Mouse (Mus musculus): ENCODE measurements around the gene Ints6. TPM values are rescaled to one million over a fixed set of nuclear protein-coding genes. Genes with fewer than 3 reads are reported as not detected.

Ints6 gene
- polyA plus RNA-seq, 1 experiment from 2014 or later: 24.5 TPM

DNA sequence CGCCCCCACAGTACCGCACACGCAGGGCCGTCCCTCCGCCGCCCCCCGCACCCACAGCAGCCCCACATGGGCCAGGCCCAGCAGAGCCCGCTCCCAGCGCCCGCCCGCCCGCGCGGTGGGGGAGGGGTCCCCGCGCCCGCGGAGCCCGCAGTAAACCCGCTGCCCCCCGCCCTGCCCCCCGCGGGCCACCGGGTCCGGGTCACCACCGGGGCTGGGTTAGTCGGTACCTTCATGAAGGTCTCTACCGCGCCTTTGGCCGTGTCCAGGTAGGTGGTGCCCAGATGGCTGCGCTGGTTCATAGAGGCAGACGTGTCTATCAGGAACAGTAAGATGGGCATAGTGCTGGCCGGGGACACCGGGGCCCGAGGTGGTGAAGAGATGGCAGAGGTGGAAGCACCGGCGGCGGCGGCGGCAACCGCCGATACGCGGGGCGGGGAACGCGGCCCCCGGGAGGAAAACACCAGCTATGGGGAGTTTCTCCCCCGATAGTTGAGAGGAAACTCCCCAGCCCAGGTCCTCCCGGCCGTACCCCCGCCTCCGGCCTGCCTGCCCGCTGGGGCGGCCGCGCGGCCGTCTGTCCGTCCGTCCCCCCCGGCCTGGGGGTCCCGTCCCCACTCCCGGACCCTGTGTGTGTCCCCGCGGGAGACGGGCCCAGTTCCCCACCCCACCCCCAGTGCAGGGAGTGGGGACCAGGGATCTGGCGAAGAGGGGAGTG is 491 bp downstream of the Ints6 start:
- H3K4me3 ChIP-seq (ENCODE audit: low read depth, low read length): peak overlapping the region; percentile 76
- H3K9me3 ChIP-seq (ENCODE audit: control insufficient read depth, low read length): no peaks in the 10 kb centered on the region
- no peaks in the 10 kb centered on the region for H3K4me1 ChIP-seq (replicated peaks; ENCODE audit: control insufficient read depth, insufficient read depth, low read length)
- no peaks in the 10 kb centered on the region for H3K36me3 ChIP-seq (ENCODE audit: control insufficient read depth, insufficient read depth, low read length)
- ATAC-seq (ENCODE audit: low FRiP score): peak; percentile 58
- H3K27ac ChIP-seq (ENCODE audit: low read depth, low read length): peak overlapping the region; percentile 95
- H3K27me3 ChIP-seq (ENCODE audit: control insufficient read depth, insufficient read depth, low read length): no peaks in the 10 kb centered on the region
- under 1% methylated on average over 52 of the region's 68 CpGs for WGBS
- peak overlapping the region; percentile 89 for H3K9ac ChIP-seq (ENCODE audit: low read depth, low read length)
- DNase-seq (ENCODE audit: low spot score): peak; percentile 70
- peak overlapping the region; percentile 73 for H3K4me2 ChIP-seq (replicated peaks; ENCODE audit: low read depth, low read length)

DNA sequence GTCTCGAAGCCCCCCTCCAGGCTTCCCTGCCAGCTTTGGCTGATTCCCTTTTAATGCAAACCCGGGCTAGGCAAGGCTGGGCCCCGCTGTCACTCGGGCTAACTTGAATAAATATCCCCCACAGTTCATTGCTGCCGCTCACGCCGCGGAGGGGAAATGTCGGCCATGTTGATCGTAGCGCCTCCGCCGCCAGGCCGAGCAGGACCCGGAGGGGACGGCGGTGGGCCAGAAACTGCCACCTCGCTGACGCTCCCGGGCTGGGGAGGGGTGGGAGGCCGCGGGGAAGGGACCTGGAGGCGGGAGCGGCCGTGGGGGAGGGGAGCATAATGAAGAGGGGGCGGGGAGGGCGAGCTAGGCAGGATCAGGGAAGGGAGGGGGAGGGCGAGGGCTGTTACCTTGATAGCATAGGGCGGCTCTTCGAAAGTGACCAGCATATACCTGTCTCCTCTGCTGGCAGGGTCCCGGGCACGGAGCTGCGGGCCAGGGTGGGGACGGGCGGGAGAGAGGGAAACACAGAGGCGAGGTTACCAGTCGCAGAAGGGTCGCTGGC is 1.1 kb downstream of the Ints6 start:
- under 1% methylated on average over 29 of the region's 38 CpGs for WGBS
- no peaks in the 10 kb centered on the region for H3K36me3 ChIP-seq (ENCODE audit: control insufficient read depth, insufficient read depth, low read length)
- peak; percentile 63 for ATAC-seq (ENCODE audit: low FRiP score)
- peak overlapping the region; percentile 76 for H3K4me3 ChIP-seq (ENCODE audit: low read depth, low read length)
- H3K4me2 ChIP-seq (replicated peaks; ENCODE audit: low read depth, low read length): peak overlapping the region; percentile 73
- H3K4me1 ChIP-seq (replicated peaks; ENCODE audit: control insufficient read depth, insufficient read depth, low read length): no peaks in the 10 kb centered on the region
- DNase-seq (ENCODE audit: low spot score): peak; percentile 81
- no peaks in the 10 kb centered on the region for H3K9me3 ChIP-seq (ENCODE audit: control insufficient read depth, low read length)
- H3K9ac ChIP-seq (ENCODE audit: low read depth, low read length): peak overlapping the region; percentile 89
- H3K27ac ChIP-seq (ENCODE audit: low read depth, low read length): peak overlapping the region; percentile 95
- H3K27me3 ChIP-seq (ENCODE audit: control insufficient read depth, insufficient read depth, low read length): no peaks in the 10 kb centered on the region

DNA sequence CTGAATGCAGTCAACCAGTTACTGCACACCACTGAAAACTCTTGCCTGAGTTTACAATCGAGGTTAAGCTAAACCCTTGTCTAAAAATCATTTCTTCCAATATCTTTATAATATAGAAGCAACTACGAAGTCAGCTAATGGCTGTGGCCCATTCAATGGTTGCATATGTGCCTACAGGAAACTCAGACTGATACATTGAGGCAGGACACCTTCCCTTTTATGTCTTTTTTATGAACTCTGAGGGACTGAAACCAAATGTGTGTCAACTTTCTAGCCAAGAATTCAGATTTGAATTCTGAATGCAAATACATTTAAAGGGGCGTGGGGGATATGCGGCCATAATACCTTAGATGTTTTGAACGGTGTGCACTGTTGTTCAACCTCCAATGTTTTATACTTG is 2.3 kb downstream of the Ints6 start:
- Histone ChIP-seq H3K27ac (ENCODE audit: low read depth, low read length) (no peak overlapping the region), H3K4me2 (replicated peaks; ENCODE audit: low read depth, low read length) (no peak overlapping the region), H3K9me3 (ENCODE audit: control insufficient read depth, low read length) (no peaks in the 10 kb centered on the region), H3K4me1 (replicated peaks; ENCODE audit: control insufficient read depth, insufficient read depth, low read length) (no peaks in the 10 kb centered on the region), H3K27me3 (ENCODE audit: control insufficient read depth, insufficient read depth, low read length) (no peaks in the 10 kb centered on the region), H3K9ac (ENCODE audit: low read depth, low read length) (no peak overlapping the region), H3K4me3 (ENCODE audit: low read depth, low read length) (no peak overlapping the region), H3K36me3 (ENCODE audit: control insufficient read depth, insufficient read depth, low read length) (no peaks in the 10 kb centered on the region)
- DNase-seq (ENCODE audit: low spot score) (no peak), ATAC-seq (ENCODE audit: low FRiP score) (no peak)
- 94% methylated on average over 5 of the region's 5 CpGs for WGBS

DNA sequence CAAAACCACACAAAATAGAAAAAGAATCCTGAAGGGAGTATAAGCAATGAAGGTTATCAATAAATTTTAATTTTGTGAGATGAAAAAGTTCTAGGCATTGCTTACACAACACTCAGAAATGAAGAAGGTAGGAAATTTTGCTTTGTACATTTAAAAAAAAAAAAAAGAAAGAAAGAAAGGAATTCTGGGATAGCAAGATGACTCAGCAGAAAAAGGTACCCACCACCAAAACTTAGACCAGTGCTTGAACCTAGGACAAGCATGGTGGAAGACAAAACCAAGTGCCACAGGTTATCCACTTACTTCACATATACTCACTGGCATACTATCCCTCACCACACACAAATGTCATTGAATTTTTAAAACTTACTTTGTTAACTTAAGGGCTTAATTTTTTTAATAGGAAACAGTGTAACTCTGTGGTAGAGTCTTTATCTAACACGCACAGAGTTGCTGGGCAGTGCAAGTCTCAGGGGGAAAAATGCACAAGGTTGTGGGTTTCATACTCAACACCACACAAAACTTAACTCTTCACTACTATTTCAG is 5.8 kb downstream of the Ints6 start:
- Histone ChIP-seq H3K27me3 (ENCODE audit: control insufficient read depth, insufficient read depth, low read length) (no peaks in the 10 kb centered on the region), H3K4me3 (ENCODE audit: low read depth, low read length) (no peak overlapping the region), H3K4me1 (replicated peaks; ENCODE audit: control insufficient read depth, insufficient read depth, low read length) (no peaks in the 10 kb centered on the region), H3K27ac (ENCODE audit: low read depth, low read length) (no peak overlapping the region), H3K9me3 (ENCODE audit: control insufficient read depth, low read length) (no peaks in the 10 kb centered on the region), H3K4me2 (replicated peaks; ENCODE audit: low read depth, low read length) (no peak overlapping the region), H3K36me3 (ENCODE audit: control insufficient read depth, insufficient read depth, low read length) (no peaks in the 10 kb centered on the region), H3K9ac (ENCODE audit: low read depth, low read length) (no peak overlapping the region)
- ATAC-seq (ENCODE audit: low FRiP score): no peak
- 100% methylated on average over 1 of the region's 1 CpGs for WGBS
- no peak for DNase-seq (ENCODE audit: low spot score)

DNA sequence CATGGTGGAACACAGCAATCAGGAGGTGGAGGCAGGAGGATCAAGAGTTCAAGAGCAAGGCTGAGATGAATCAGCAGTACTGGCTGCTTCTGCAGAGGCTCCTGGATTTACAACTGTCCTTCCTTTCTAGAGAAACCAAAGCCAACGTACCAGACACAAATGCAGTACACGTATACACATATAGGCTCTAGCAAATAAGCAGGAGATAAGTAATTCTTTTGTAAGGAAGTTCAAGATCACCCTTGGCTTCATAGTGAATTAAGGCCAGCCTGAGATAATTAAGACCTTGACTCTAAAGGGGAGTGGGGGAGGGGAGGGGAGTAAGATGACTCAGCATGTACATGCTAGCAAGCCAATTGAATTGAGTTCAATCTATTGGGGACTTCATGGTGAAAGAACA is 9.5 kb downstream of the Ints6 start:
- no peaks in the 10 kb centered on the region for H3K36me3 ChIP-seq (ENCODE audit: control insufficient read depth, insufficient read depth, low read length)
- ATAC-seq (ENCODE audit: low FRiP score) (no peak), DNase-seq (ENCODE audit: low spot score) (no peak)
- no peak overlapping the region for H3K4me3 ChIP-seq (ENCODE audit: low read depth, low read length)
- no peaks in the 10 kb centered on the region for H3K9me3 ChIP-seq (ENCODE audit: control insufficient read depth, low read length)
- no peak overlapping the region for H3K4me2 ChIP-seq (replicated peaks; ENCODE audit: low read depth, low read length)
- H3K27ac ChIP-seq (ENCODE audit: low read depth, low read length): no peak overlapping the region
- 87% methylated on average over 2 of the region's 2 CpGs for WGBS
- no peaks in the 10 kb centered on the region for H3K4me1 ChIP-seq (replicated peaks; ENCODE audit: control insufficient read depth, insufficient read depth, low read length)
- H3K27me3 ChIP-seq (ENCODE audit: control insufficient read depth, insufficient read depth, low read length): no peaks in the 10 kb centered on the region
- H3K9ac ChIP-seq (ENCODE audit: low read depth, low read length): no peak overlapping the region

DNA sequence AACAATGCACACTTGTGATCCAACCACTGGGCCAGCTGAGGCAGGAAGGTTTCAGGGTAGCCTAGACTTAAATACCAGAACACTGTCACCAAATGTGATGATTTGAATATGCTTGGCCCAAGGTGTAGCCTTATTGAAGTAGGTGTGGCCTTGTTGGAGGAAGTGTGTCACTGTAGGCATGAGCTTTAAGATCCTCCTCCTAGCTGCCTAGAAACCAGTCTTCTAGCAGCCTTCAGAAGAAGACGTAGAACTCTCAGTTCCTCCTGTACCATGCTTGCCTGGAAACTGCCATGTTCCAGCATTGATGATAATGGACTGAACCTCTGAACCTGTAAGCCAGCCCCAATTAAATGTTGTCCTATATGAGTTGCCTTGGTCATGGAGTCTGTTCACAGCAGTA is 25.3 kb downstream of the Ints6 start:
- DNase-seq (ENCODE audit: low spot score): no peak
- WGBS: 88% methylated on average over 1 of the region's 1 CpGs
- H3K9ac ChIP-seq (ENCODE audit: low read depth, low read length): no peak overlapping the region
- 0 out of 2 replicates have a peak, but pooled peaks cover 3% of the 10 kb centered on the region for H3K36me3 ChIP-seq (ENCODE audit: control insufficient read depth, insufficient read depth, low read length)
- H3K9me3 ChIP-seq (ENCODE audit: control insufficient read depth, low read length): no peaks in the 10 kb centered on the region
- H3K4me1 ChIP-seq (replicated peaks; ENCODE audit: control insufficient read depth, insufficient read depth, low read length): no peaks in the 10 kb centered on the region
- ATAC-seq (ENCODE audit: low FRiP score): no peak
- H3K4me2 ChIP-seq (replicated peaks; ENCODE audit: low read depth, low read length): no peak overlapping the region
- no peak overlapping the region for H3K4me3 ChIP-seq (ENCODE audit: low read depth, low read length)
- H3K27ac ChIP-seq (ENCODE audit: low read depth, low read length): no peak overlapping the region
- no peaks in the 10 kb centered on the region for H3K27me3 ChIP-seq (ENCODE audit: control insufficient read depth, insufficient read depth, low read length)

DNA sequence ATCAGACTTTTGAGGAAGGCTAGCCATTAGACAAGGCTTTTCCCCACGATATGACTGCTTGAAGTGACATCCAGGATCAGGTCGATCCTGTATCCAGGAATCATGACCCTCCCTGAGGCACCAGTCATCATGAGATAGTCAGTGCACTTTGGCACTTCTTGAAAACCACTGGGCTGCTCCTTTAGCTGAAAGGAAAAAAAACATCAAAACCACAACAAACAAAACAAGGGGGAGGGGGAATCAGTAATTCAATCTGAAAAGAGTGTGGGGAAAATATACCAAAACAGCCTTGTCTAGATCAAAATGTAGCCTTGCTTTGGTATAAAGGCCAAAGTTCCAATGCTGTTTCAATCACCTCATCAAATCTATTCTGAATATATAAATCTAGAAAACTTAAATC is 27.3 kb downstream of the Ints6 start:
- Histone ChIP-seq H3K36me3 (ENCODE audit: control insufficient read depth, insufficient read depth, low read length) (0 out of 2 replicates have a peak, but pooled peaks cover 3% of the 10 kb centered on the region), H3K9ac (ENCODE audit: low read depth, low read length) (no peak overlapping the region), H3K27ac (ENCODE audit: low read depth, low read length) (no peak overlapping the region), H3K27me3 (ENCODE audit: control insufficient read depth, insufficient read depth, low read length) (no peaks in the 10 kb centered on the region), H3K4me3 (ENCODE audit: low read depth, low read length) (no peak overlapping the region), H3K4me2 (replicated peaks; ENCODE audit: low read depth, low read length) (no peak overlapping the region), H3K4me1 (replicated peaks; ENCODE audit: control insufficient read depth, insufficient read depth, low read length) (no peaks in the 10 kb centered on the region), H3K9me3 (ENCODE audit: control insufficient read depth, low read length) (no peaks in the 10 kb centered on the region)
- DNase-seq (ENCODE audit: low spot score): no peak
- 90% methylated on average over 2 of the region's 2 CpGs for WGBS
- no peak for ATAC-seq (ENCODE audit: low FRiP score)

DNA sequence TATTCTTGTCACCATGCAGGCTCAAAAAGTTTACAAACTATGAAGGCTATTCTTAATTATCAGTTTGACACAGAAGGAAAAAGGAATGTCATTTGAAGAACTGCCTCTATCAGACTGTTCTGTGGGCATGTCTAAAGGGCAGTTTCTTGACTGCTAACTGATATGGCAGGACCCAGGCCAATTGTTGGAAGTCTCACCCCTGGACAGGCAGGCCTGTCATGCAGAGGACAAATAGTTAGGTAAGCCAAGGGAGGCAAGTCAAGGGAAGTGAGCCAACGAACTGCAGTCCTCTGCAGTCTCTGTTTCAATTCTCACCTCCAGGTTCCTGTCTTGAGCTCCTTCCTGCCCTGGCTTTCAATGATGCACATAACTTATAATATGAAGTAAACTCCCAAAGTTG is 29.1 kb downstream of the Ints6 start:
- Histone ChIP-seq H3K27me3 (ENCODE audit: control insufficient read depth, insufficient read depth, low read length) (no peaks in the 10 kb centered on the region), H3K9me3 (ENCODE audit: control insufficient read depth, low read length) (no peaks in the 10 kb centered on the region), H3K9ac (ENCODE audit: low read depth, low read length) (no peak overlapping the region), H3K4me1 (replicated peaks; ENCODE audit: control insufficient read depth, insufficient read depth, low read length) (no peaks in the 10 kb centered on the region), H3K4me2 (replicated peaks; ENCODE audit: low read depth, low read length) (no peak overlapping the region), H3K36me3 (ENCODE audit: control insufficient read depth, insufficient read depth, low read length) (0 out of 2 replicates have a peak, but pooled peaks cover 3% of the 10 kb centered on the region), H3K27ac (ENCODE audit: low read depth, low read length) (no peak overlapping the region), H3K4me3 (ENCODE audit: low read depth, low read length) (no peak overlapping the region)
- WGBS: 94% methylated on average over 1 of the region's 1 CpGs
- no peak for DNase-seq (ENCODE audit: low spot score)
- ATAC-seq (ENCODE audit: low FRiP score): no peak

DNA sequence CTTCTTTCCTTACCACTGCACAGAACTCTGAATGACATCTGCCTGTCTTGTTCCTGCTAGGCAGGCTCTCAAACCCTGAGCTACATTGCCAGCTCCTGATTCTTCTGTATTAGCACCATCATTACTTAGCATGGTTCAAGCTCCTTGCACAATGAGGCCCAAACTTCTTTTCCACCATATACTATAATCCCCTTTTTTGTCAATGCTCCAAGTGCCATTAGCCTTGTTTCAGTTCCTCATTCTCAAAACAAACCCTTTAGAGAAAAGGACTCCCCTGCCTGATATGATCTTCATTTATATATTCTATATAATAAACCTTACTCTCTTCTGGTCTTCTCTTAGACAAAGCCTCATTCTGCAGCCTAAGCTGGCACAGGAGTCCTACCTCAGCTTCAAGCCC is 36.4 kb downstream of the Ints6 start:
- Histone ChIP-seq H3K9ac (ENCODE audit: low read depth, low read length) (no peak overlapping the region), H3K4me3 (ENCODE audit: low read depth, low read length) (no peak overlapping the region), H3K4me2 (replicated peaks; ENCODE audit: low read depth, low read length) (no peak overlapping the region), H3K9me3 (ENCODE audit: control insufficient read depth, low read length) (no peaks in the 10 kb centered on the region), H3K27ac (ENCODE audit: low read depth, low read length) (no peak overlapping the region), H3K27me3 (ENCODE audit: control insufficient read depth, insufficient read depth, low read length) (no peaks in the 10 kb centered on the region), H3K36me3 (ENCODE audit: control insufficient read depth, insufficient read depth, low read length) (no peaks in the 10 kb centered on the region), H3K4me1 (replicated peaks; ENCODE audit: control insufficient read depth, insufficient read depth, low read length) (no peaks in the 10 kb centered on the region)
- ATAC-seq (ENCODE audit: low FRiP score) (no peak), DNase-seq (ENCODE audit: low spot score) (no peak)

Measured in hindbrain, embryonic 11.5 days (tissue).